ENCODE assay signal across 20 mouse cellular contexts in genomic region chr2:72322681-72323353, GRCm38 (mm10). TPM values are rescaled to one million over a fixed set of nuclear protein-coding genes. Genes with fewer than 3 reads are reported as not detected.
DNase-seq lines count a peak whose midpoint lies in the region; ATAC-seq and TF ChIP-seq lines count a peak whose summit lies in the region.
"Had no signal": no experiment of that assay in that cellular context is flagged by ENCODE, and none has a peak within 500 bp of the region (broad histone marks: within the 10 kb centered on the region; RNA-seq: fewer than 3 reads in every experiment).

No protein-coding gene starts in this region.

- H3K9me3 ChIP-seq in liver, embryonic 15.5 days (replicated peaks): no peaks in the 10 kb centered on the region
- H3K9me3 ChIP-seq in liver, embryonic 12.5 days (replicated peaks): no peaks in the 10 kb centered on the region
- no peaks in the 10 kb centered on the region for H3K9me3 ChIP-seq in CH12.LX (replicated peaks; ENCODE audit: low read length)
- H3K9me3 ChIP-seq in hindbrain, embryonic 16.5 days (ENCODE audit: control insufficient read depth, low read length): no peaks in the 10 kb centered on the region
- H3K9me3 ChIP-seq: embryonic facial prominence, embryonic 13.5 days; hindbrain, embryonic 15.5 days; midbrain, embryonic 10.5 days had no signal

- dilution Hi-C loops in CH12.LX (cut with MboI; ENCODE audit: extremely low pct_ligation_motif_present, extremely low pct_unique_long_range_greater_than_20kb, low sequenced_read_pairs): no loop called here

- H3K4me2 ChIP-seq in liver, embryonic 15.5 days: peak overlapping the region; percentile 5; the same call in 1 of the 2 replicates
- H3K4me2 ChIP-seq in liver, embryonic 12.5 days: no peak overlapping the region
- peak overlapping the region; percentile 22; the same call in 1 of the 2 replicates for H3K4me2 ChIP-seq in CH12.LX (ENCODE audit: insufficient read depth, low read depth, poor library complexity, severe bottlenecking)
- H3K4me2 ChIP-seq in hindbrain, embryonic 16.5 days (ENCODE audit: low read length): no peak overlapping the region
- H3K4me2 ChIP-seq: embryonic facial prominence, embryonic 13.5 days; hindbrain, embryonic 15.5 days had no signal

- no peak overlapping the region for H3K9ac ChIP-seq in liver, embryonic 15.5 days
- no peak overlapping the region for H3K9ac ChIP-seq in liver, embryonic 12.5 days
- no peak overlapping the region for H3K9ac ChIP-seq in CH12.LX (ENCODE audit: insufficient read depth, low read depth)
- H3K9ac ChIP-seq in hindbrain, embryonic 16.5 days (ENCODE audit: low read depth, low read length): no peak overlapping the region
- H3K9ac ChIP-seq: embryonic facial prominence, embryonic 13.5 days; forebrain, postnatal 0 days; hindbrain, embryonic 15.5 days; liver, embryonic 14.5 days had no signal

- in situ Hi-C loops in CH12.LX (cut with MboI; ENCODE audit: low pct_ligation_motif_present, low pct_unique_long_range_greater_than_20kb, low sequenced_read_pairs): no loop called here

- H3K79me2 ChIP-seq in CH12.LX (replicated peaks; ENCODE audit: control insufficient read depth, extremely low read depth, insufficient read depth, poor library complexity, severe bottlenecking): no peaks in the 10 kb centered on the region

- H3K27me3 ChIP-seq in liver, embryonic 15.5 days: no peaks in the 10 kb centered on the region
- no peaks in the 10 kb centered on the region for H3K27me3 ChIP-seq in liver, embryonic 12.5 days (replicated peaks)
- H3K27me3 ChIP-seq in CH12.LX (replicated peaks): no peaks in the 10 kb centered on the region
- H3K27me3 ChIP-seq in hindbrain, embryonic 16.5 days (replicated peaks; ENCODE audit: control insufficient read depth, insufficient read depth, low read length): no peaks in the 10 kb centered on the region
- H3K27me3 ChIP-seq: embryonic facial prominence, embryonic 13.5 days; hindbrain, embryonic 15.5 days had no signal

- WGBS in liver, embryonic 15.5 days (ENCODE audit: insufficient replicate concordance): 45% methylated on average over 11 of the region's 11 CpGs
- 43% methylated on average over 11 of the region's 11 CpGs for WGBS in liver, embryonic 12.5 days (ENCODE audit: insufficient replicate concordance)
- 83% methylated on average over 11 of the region's 11 CpGs for WGBS in hindbrain, embryonic 16.5 days

- H3K4me1 ChIP-seq in liver, embryonic 15.5 days (replicated peaks): peaks cover 24% of the 10 kb centered on the region
- H3K4me1 ChIP-seq in liver, embryonic 12.5 days: peaks cover 33% of the 10 kb centered on the region
- H3K4me1 ChIP-seq in CH12.LX (ENCODE audit: control insufficient read depth in 1 of 2, insufficient read depth in 2 of 2): peaks cover 2 to 5% of the 10 kb centered on the region in 2 experiments; a peak in 1 of 4 replicates
- H3K4me1 ChIP-seq in hindbrain, embryonic 16.5 days (ENCODE audit: control insufficient read depth, insufficient read depth, low read depth, low read length): peaks cover 3% of the 10 kb centered on the region

- TF ChIP-seq RAD21 in CH12.LX (IDR thresholded peaks at IDR 0.05; ENCODE audit: low read depth, low read length): no peak

- DNase-seq in heart, adult 11 months: peak; percentile 93
- DNase-seq in heart, postnatal 4 days: no peak
- DNase-seq in CH12.LX (ENCODE audit: extremely low read depth): no peak
- no peak for DNase-seq in layer of hippocampus, adult 2 months (ENCODE audit: low spot score in 2 of 2)
- DNase-seq: adrenal gland, postnatal 14 days; cerebellum, adult 18-20 months; forebrain, postnatal 0 days; heart, postnatal 14 days; left cerebral cortex, postnatal 4 days; retina, postnatal 1 day had no signal

- no peak for TF ChIP-seq EP300 in CH12.LX (IDR thresholded peaks at IDR 0.05; ENCODE audit: low read length)

- no peak overlapping the region for H3K4me3 ChIP-seq in liver, embryonic 15.5 days (replicated peaks)
- no peak overlapping the region for H3K4me3 ChIP-seq in liver, embryonic 12.5 days
- H3K4me3 ChIP-seq in CH12.LX (replicated peaks in 1 of 3; ENCODE audit: low read depth in 2 of 3, low read length in 2 of 3, poor library complexity in 1 of 3): no peak overlapping the region
- H3K4me3 ChIP-seq in hindbrain, embryonic 16.5 days (ENCODE audit: low read length): no peak overlapping the region
- no peak overlapping the region for H3K4me3 ChIP-seq in layer of hippocampus, adult 2 months
- H3K4me3 ChIP-seq: embryonic facial prominence, embryonic 13.5 days; hindbrain, embryonic 15.5 days; midbrain, embryonic 10.5 days had no signal

- no peak for TF ChIP-seq CTCF in CH12.LX (conservative IDR thresholded peaks at IDR 0.05 in 1 of 2, IDR thresholded peaks at IDR 0.05 in 1 of 2; ENCODE audit: low read depth in 2 of 2, low read length in 2 of 2)
- TF ChIP-seq CTCF in layer of hippocampus, adult 2 months (conservative IDR thresholded peaks at IDR 0.05): no peak

- no peaks in the 10 kb centered on the region for H3K36me3 ChIP-seq in liver, embryonic 15.5 days (replicated peaks)
- H3K36me3 ChIP-seq in liver, embryonic 12.5 days: no peaks in the 10 kb centered on the region
- peaks cover 0 to 4% of the 10 kb centered on the region in 2 experiments for H3K36me3 ChIP-seq in CH12.LX (replicated peaks in 1 of 2; ENCODE audit: control insufficient read depth in 1 of 2, insufficient read depth in 1 of 2, low read length in 1 of 2)
- no peaks in the 10 kb centered on the region for H3K36me3 ChIP-seq in hindbrain, embryonic 16.5 days (ENCODE audit: control insufficient read depth, insufficient read depth, low read length)
- H3K36me3 ChIP-seq: embryonic facial prominence, embryonic 13.5 days; hindbrain, embryonic 15.5 days; midbrain, embryonic 10.5 days had no signal

- H3K27ac ChIP-seq in liver, embryonic 15.5 days (replicated peaks): no peak overlapping the region
- H3K27ac ChIP-seq in liver, embryonic 12.5 days: no peak overlapping the region
- H3K27ac ChIP-seq in CH12.LX (ENCODE audit: insufficient read depth, low read depth): no peak overlapping the region
- H3K27ac ChIP-seq in hindbrain, embryonic 16.5 days (ENCODE audit: low read depth, low read length): no peak overlapping the region
- no peak overlapping the region for H3K27ac ChIP-seq in layer of hippocampus, adult 2 months
- H3K27ac ChIP-seq: embryonic facial prominence, embryonic 13.5 days; hindbrain, embryonic 15.5 days; liver, embryonic 14.5 days; midbrain, embryonic 10.5 days had no signal

- TF ChIP-seq POLR2A in CH12.LX (IDR thresholded peaks at IDR 0.05; ENCODE audit: low read depth, low read length): no peak

- no peak for ATAC-seq in liver, embryonic 15.5 days (ENCODE audit: insufficient read depth)
- ATAC-seq in liver, embryonic 12.5 days: no peak
- ATAC-seq in megakaryocyte progenitor cell, adult 5-6 weeks (replicated peaks; ENCODE audit: poor library complexity): peak; percentile 21
- ATAC-seq in hindbrain, embryonic 16.5 days: no peak
- ATAC-seq: activated CD4-positive, CD25-positive, alpha-beta regulatory T cell, adult 4 months; forebrain, postnatal 0 days; intestine, postnatal 0 days had no signal

TF ChIP-seq in CH12.LX, 34 proteins besides CTCF, POLR2A, EP300 and RAD21:
- no peak for TF ChIP-seq RCOR1 (conservative IDR thresholded peaks at IDR 0.05; ENCODE audit: low read depth, low read length)
- no peak for TF ChIP-seq ZKSCAN1 (IDR thresholded peaks at IDR 0.05; ENCODE audit: borderline replicate concordance, low read depth, low read length)
- TF ChIP-seq GABPA (IDR thresholded peaks at IDR 0.05; ENCODE audit: insufficient replicate concordance, low read depth, low read length): no peak
- TF ChIP-seq CHD1 (IDR thresholded peaks at IDR 0.05; ENCODE audit: low read depth, low read length): no peak
TF ChIP-seq in CH12.LX: peak in this region for 0.

RNA-seq across cellular contexts. Expression of gene Map3k20, which starts 37.4 kb away (rescaled TPM):
- total RNA-seq in heart, postnatal 4 days (2021): 100 to 1,000 TPM; 223 to 231 TPM
- polyA plus RNA-seq in liver, embryonic 15.5 days (2015; fragmentation: Nextera tagmentation; extraction: Ambion mirVana): 6.9 and 7.5 TPM in 2 replicates
- polyA plus RNA-seq in liver, embryonic 12.5 days (2016; fragmentation: Nextera tagmentation; extraction: Ambion mirVana): 9.0 and 9.4 TPM in 2 replicates
- total RNA-seq in CH12.LX (2012; rRNA removed) (6.1 and 6.2 TPM in 2 replicates), CH12.LX (2014; rRNA removed) (6.6 TPM in 2 replicates)
- 3.5 and 4.1 TPM in 2 replicates for polyA plus RNA-seq in CH12.LX (2012; ENCODE audit: insufficient read length, low read depth)
- 76.0 and 84.5 TPM in 2 replicates for total RNA-seq in megakaryocyte progenitor cell, adult 5-6 weeks (2015)
- 57.9 and 61.8 TPM in 2 replicates for total RNA-seq in megakaryocyte progenitor cell, adult 5-6 weeks (2017)
- 3.3 and 4.4 TPM in 2 replicates for polyA plus RNA-seq in hindbrain, embryonic 16.5 days (2015; fragmentation: Nextera tagmentation; extraction: Ambion mirVana)
- total RNA-seq in layer of hippocampus, adult 2 months (2021): 10 to 100 TPM in 1 of 2 experiments, 1 to 10 TPM in 1; 9.0 to 13.9 TPM

Comparison
In these comparisons a context has a peak if more than half of its experiments do, and no peak if none do; other contexts are left out.
1. H3K4me2 ChIP-seq: peak in liver, embryonic 15.5 days (single experiment) and CH12.LX (single experiment); none in liver, embryonic 12.5 days (single experiment) and hindbrain, embryonic 16.5 days (single experiment).